Mouse (Mus musculus) midbrain, embryonic 16.5 days (tissue): ENCODE results near the gene Strn4. TPM values are rescaled to one million over a fixed set of nuclear protein-coding genes. Genes with fewer than 3 reads are reported as not detected.

Experiments used
- ATAC-seq: fragments of 200-750 bp; cut with Nextera tagmentation; 2 replicates; pipeline ENCODE4 v1.8.0; 2017; ENCODE audit warnings: moderate TSS enrichment
- H3K27ac ChIP-seq: fragments of 300-500 bp; sonication (generic); 2 replicates; pipeline ENCODE4 v1.5.1; 2014; ENCODE audit warnings: mild to moderate bottlenecking, low read length, mixed read lengths
- H3K27me3 ChIP-seq: fragments of 300-500 bp; sonication (generic); 2 replicates; pipeline ENCODE4 v1.6.1; 2014; ENCODE audit warnings: low read depth, low read length, mixed read lengths; ENCODE audit not compliant: control insufficient read depth, insufficient read depth
- H3K36me3 ChIP-seq: fragments of 300-500 bp; sonication (generic); 2 replicates; pipeline ENCODE4 v1.6.1; 2014; ENCODE audit warnings: mild to moderate bottlenecking, low read length, moderate library complexity, mixed read lengths; ENCODE audit not compliant: control insufficient read depth, insufficient read depth
- H3K4me1 ChIP-seq: fragments of 300-500 bp; sonication (generic); 2 replicates; pipeline ENCODE4 v1.6.1; 2014; ENCODE audit warnings: mild to moderate bottlenecking, low read length, mixed read lengths; ENCODE audit not compliant: control insufficient read depth, insufficient read depth
- H3K4me2 ChIP-seq: fragments of 300-500 bp; sonication (generic); 2 replicates; pipeline ENCODE4 v1.6.1; 2014; ENCODE audit warnings: mild to moderate bottlenecking, low read length, mixed read lengths
- H3K4me3 ChIP-seq: fragments of 300-500 bp; sonication (generic); 2 replicates; pipeline ENCODE4 v1.5.1; 2014; ENCODE audit warnings: low read depth, mild to moderate bottlenecking, low read length, moderate library complexity, mixed read lengths
- H3K9ac ChIP-seq: fragments of 300-500 bp; sonication (generic); 2 replicates; pipeline ENCODE4 v1.6.1; 2014; ENCODE audit warnings: low read depth, low read length, mixed read lengths
- H3K9me3 ChIP-seq: fragments of 300-500 bp; sonication (generic); replicated peaks from 2 replicates; pipeline ENCODE4 v1.6.1; 2014; ENCODE audit warnings: mild to moderate bottlenecking, low read length, mixed read lengths; ENCODE audit not compliant: control insufficient read depth, poor library complexity, severe bottlenecking
- WGBS: fragments of 180-500 bp; shearing (Covaris S2); extraction: QIAGEN DNeasy Blood & Tissue Kit; methylation state at CpG from one replicate; pipeline ENCODE4 v1.1.7; 2014; 5-methylcytosine and 5-hydroxymethylcytosine counted together
- polyA plus RNA-seq: library from polyadenylated mRNA; unstranded; fragments of >200 nt; fragmentation: Nextera tagmentation; extraction: Ambion mirVana; gene quantifications from 2 replicates; pipeline ENCODE4 v1.2.1, GENCODE M21; 2015

The Strn4 gene
- polyA plus RNA-seq, 1 experiment from 2014 or later = 185 TPM

DNA sequence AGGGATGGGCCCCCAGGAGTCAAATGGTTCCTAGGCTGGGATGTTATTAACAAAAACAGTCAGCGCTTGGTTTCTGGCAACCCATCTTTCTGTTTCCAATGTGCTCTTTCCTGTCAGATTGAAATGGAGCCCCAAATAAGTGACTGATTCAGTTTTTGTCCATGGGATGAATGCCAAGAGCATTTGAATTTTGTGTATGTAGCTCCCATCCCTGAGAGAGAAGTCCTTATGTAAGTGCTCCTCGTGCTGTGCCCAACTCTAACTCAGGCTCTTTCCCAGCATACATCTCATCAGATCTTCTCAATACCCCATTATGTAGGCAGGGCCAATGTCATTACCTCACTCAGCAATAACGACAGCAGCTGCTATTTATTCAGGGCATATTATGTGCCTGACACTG is 2.0 kb downstream of the Strn4 start:
- H3K27ac ChIP-seq = peak overlapping the region; percentile 100; the same call in 1 of the 2 replicates
- H3K9ac ChIP-seq = peak overlapping the region; percentile 99
- H3K4me2 ChIP-seq = peak overlapping the region; percentile 68
- no peak for ATAC-seq
- peaks cover 2% of the 10 kb centered on the region; the same call in 1 of the 2 replicates for H3K36me3 ChIP-seq
- 33% methylated on average over 3 of the region's 3 CpGs for WGBS
- peak overlapping the region; percentile 92 for H3K4me3 ChIP-seq
- H3K9me3 ChIP-seq = no peaks in the 10 kb centered on the region
- no peaks in the 10 kb centered on the region for H3K27me3 ChIP-seq
- H3K4me1 ChIP-seq = peaks cover 70% of the 10 kb centered on the region

DNA sequence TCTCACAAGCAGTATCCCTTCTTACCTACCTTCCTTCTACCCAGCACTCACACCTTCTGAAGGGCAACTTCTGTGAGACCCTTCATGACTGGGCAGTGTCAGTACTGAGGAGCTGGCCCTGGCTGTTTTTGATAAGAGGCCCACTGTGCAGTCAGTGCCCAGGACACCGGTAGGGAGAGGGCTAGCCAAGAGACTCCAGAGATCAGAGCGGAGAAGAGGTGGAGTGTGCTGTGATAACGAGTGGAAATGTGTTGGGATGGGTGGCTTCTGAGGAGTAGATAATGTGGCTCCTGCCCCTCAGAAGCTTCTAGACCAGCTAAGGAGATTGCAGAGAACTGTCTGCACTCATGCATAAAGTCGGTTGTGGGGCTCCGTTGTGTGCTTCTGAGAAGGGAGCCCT is 4.1 kb downstream of the Strn4 start:
- Histone ChIP-seq H3K4me3 (no peak overlapping the region), H3K36me3 (peaks cover 12% of the 10 kb centered on the region), H3K9ac (no peak overlapping the region), H3K4me1 (peaks cover 57% of the 10 kb centered on the region), H3K27me3 (no peaks in the 10 kb centered on the region), H3K27ac (no peak overlapping the region), H3K9me3 (no peaks in the 10 kb centered on the region), H3K4me2 (no peak overlapping the region)
- WGBS = 68% methylated on average over 5 of the region's 5 CpGs
- ATAC-seq = no peak

GRCm38 (mm10) chr7:16820271-16820763 is 4.6 kb downstream of the Strn4 start:
- no peak overlapping the region for H3K9ac ChIP-seq
- no peak for ATAC-seq
- no peak overlapping the region for H3K4me2 ChIP-seq
- no peak overlapping the region for H3K4me3 ChIP-seq
- WGBS = 73% methylated on average over 5 of the region's 5 CpGs
- peaks cover 53% of the 10 kb centered on the region for H3K4me1 ChIP-seq
- no peaks in the 10 kb centered on the region for H3K27me3 ChIP-seq
- H3K36me3 ChIP-seq = peaks cover 17% of the 10 kb centered on the region
- H3K9me3 ChIP-seq = no peaks in the 10 kb centered on the region
- no peak overlapping the region for H3K27ac ChIP-seq

DNA sequence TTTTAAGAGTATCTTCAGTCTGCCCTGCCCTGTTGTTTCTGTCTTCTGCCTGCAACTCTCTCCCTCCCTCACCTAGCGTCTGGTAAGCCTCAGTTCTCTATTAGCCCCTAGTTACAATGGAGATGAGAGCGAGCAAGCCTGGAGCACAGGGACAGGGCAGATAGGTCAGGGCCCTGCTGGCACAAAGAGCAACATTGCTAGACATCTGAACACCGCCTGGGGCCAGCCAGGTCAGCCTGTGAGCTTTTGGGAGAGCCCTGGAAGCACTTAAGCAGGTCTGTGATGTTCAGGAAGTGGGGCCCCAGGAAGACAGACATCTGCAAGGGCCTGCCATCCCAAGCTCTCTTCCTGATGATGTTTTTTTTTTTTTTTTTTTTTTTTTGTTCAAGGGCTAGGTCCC is 5.4 kb downstream of the Strn4 start:
- Histone ChIP-seq H3K27ac (peak overlapping the region; percentile 20), H3K9me3 (no peaks in the 10 kb centered on the region), H3K9ac (peak overlapping the region; percentile 12; the same call in 1 of the 2 replicates), H3K4me1 (peaks cover 50% of the 10 kb centered on the region), H3K36me3 (peaks cover 21% of the 10 kb centered on the region), H3K27me3 (no peaks in the 10 kb centered on the region), H3K4me2 (no peak overlapping the region), H3K4me3 (no peak overlapping the region)
- WGBS = 32% methylated on average over 3 of the region's 3 CpGs
- no peak for ATAC-seq

GRCm38 (mm10) chr7:16821669-16822101 is 6.0 kb downstream of the Strn4 start:
- H3K27ac ChIP-seq = peak overlapping the region; percentile 19; the same call in 1 of the 2 replicates
- H3K9ac ChIP-seq = no peak overlapping the region
- no peak for ATAC-seq
- H3K4me2 ChIP-seq = no peak overlapping the region
- H3K9me3 ChIP-seq = no peaks in the 10 kb centered on the region
- peaks cover 50% of the 10 kb centered on the region for H3K4me1 ChIP-seq
- WGBS = 73% methylated on average over 4 of the region's 4 CpGs
- no peaks in the 10 kb centered on the region for H3K27me3 ChIP-seq
- H3K4me3 ChIP-seq = no peak overlapping the region
- H3K36me3 ChIP-seq = peaks cover 26% of the 10 kb centered on the region

DNA sequence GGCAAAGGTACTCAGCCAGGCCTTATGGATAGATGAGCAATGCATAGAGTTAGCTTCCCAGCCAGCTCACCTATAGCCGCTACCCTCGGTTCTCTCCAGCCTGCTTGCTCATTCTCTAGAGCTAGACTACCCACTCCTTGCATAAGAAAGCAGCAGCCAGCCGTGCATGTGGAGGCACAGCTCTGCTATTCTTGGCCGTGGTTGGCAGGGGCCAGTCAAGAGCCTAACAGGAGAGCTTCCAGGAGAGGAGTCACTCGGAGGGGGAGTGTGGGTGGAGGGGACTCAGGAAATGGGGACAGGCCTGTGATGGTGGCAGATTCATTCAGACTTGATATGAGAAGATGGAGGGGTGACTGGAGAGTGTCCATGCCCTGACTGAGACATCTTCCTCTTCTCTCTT is 8.0 kb downstream of the Strn4 start:
- ATAC-seq = no peak
- Histone ChIP-seq H3K27ac (no peak overlapping the region), H3K9me3 (no peaks in the 10 kb centered on the region), H3K4me2 (no peak overlapping the region), H3K27me3 (no peaks in the 10 kb centered on the region), H3K9ac (no peak overlapping the region), H3K4me1 (peaks cover 35% of the 10 kb centered on the region), H3K4me3 (no peak overlapping the region), H3K36me3 (peaks cover 34% of the 10 kb centered on the region)
- 72% methylated on average over 5 of the region's 5 CpGs for WGBS

- Histone ChIP-seq H3K9me3 (no peaks in the 10 kb centered on the region), H3K4me3 (no peak overlapping the region), H3K4me1 (peaks cover 14% of the 10 kb centered on the region), H3K36me3 (peaks cover 51% of the 10 kb centered on the region), H3K27ac (no peak overlapping the region), H3K4me2 (no peak overlapping the region), H3K27me3 (no peaks in the 10 kb centered on the region), H3K9ac (no peak overlapping the region)
- WGBS = 83% methylated on average over 10 of the region's 10 CpGs
- no peak for ATAC-seq
Observed at GRCm38 (mm10) chr7:16825785-16826184, 10.1 kb downstream of the Strn4 start.

- Histone ChIP-seq H3K4me3 (no peak overlapping the region), H3K36me3 (peaks cover 51% of the 10 kb centered on the region), H3K27me3 (no peaks in the 10 kb centered on the region), H3K4me1 (peaks cover 6% of the 10 kb centered on the region), H3K9ac (no peak overlapping the region), H3K4me2 (no peak overlapping the region), H3K9me3 (no peaks in the 10 kb centered on the region), H3K27ac (no peak overlapping the region)
- ATAC-seq = no peak
- 88% methylated on average over 5 of the region's 5 CpGs for WGBS
Observed at GRCm38 (mm10) chr7:16826571-16826970, 10.9 kb downstream of the Strn4 start.

GRCm38 (mm10) chr7:16827274-16827673 is 11.6 kb downstream of the Strn4 start:
- Histone ChIP-seq H3K36me3 (peaks cover 53% of the 10 kb centered on the region), H3K4me3 (no peak overlapping the region), H3K27me3 (no peaks in the 10 kb centered on the region), H3K4me2 (no peak overlapping the region), H3K4me1 (no peaks in the 10 kb centered on the region; the same call in 1 of the 2 replicates), H3K27ac (no peak overlapping the region), H3K9ac (no peak overlapping the region), H3K9me3 (no peaks in the 10 kb centered on the region)
- 90% methylated on average over 4 of the region's 4 CpGs for WGBS
- ATAC-seq = no peak
